Mouse (Mus musculus): ENCODE measurements around the gene Mynn.
A peak's percentile ranks its signal among the peaks of the same experiment; 100 is the strongest.

DNA sequence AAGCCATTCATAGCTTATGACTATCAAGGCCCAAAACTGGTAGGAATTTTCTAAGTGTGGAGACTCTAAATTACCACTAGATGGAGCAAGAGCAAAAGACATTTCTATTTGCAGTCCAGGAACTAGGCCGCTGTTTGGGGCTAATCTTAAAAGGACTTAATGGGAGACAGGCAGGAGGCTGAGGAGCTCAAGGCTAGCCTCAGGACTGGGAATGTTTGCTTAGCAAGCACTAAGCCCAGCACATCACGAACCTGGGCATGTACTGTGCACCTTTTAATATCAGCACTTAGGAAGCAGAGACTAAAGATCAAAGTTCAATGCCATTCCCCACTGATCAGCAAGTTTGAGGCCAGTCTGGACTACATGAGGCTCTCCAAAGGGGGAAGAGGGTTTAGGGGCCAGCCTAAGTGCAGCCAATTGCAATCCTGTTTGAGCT, 9.4 kb upstream of the Mynn start:
- TF ChIP-seq CTCF (conservative IDR thresholded peaks at IDR 0.05; ENCODE audit: insufficient read depth, insufficient read length, low read depth, low read length) (peak; percentile 37; the same call in 1 of the 2 replicates), POLR2A (IDR thresholded peaks at IDR 0.05; ENCODE audit: low read depth, low read length) (no peak)

Data from kidney, adult 2 months (tissue).